Mouse (Mus musculus) erythroid progenitor cell, adult 5-6 weeks (primary cell): ENCODE results near the gene Dynll2. TPM values are rescaled to one million over a fixed set of nuclear protein-coding genes. Genes with fewer than 3 reads are reported as not detected.
A peak's percentile ranks its signal among the peaks of the same experiment; 100 is the strongest.
"Not testable (repeated sequence)": the region's sequence is repeated elsewhere in the genome, so short reads cannot be mapped to it uniquely, and the experiment has no call there.

ENCODE experiments used
- ATAC-seq: replicated peaks from 2 replicates; pipeline ENCODE4 v1.8.0; 2016; ENCODE audit warnings: moderate number of reproducible peaks, mild to moderate bottlenecking, moderate TSS enrichment, inconsistent platforms; ENCODE audit not compliant: poor library complexity, low FRiP score, severe bottlenecking
- total RNA-seq, 2 experiments: library from RNA; stranded (forward) in 1 of 2; stranded (reverse) in 1 of 2; fragments of 150-400 nt in 1 of 2; fragments of 186-747, 209-891 nt in 1 of 2; gene quantifications; 2 replicates each; pipeline versions ENCODE4 v1.2.3 to v1.2.4; 2015 to 2017; ENCODE audit warnings: low replicate concordance in 2 of 2

The Dynll2 gene
- total RNA-seq, 2 experiments from 2014 or later: 1.5 to 8.4 TPM

DNA sequence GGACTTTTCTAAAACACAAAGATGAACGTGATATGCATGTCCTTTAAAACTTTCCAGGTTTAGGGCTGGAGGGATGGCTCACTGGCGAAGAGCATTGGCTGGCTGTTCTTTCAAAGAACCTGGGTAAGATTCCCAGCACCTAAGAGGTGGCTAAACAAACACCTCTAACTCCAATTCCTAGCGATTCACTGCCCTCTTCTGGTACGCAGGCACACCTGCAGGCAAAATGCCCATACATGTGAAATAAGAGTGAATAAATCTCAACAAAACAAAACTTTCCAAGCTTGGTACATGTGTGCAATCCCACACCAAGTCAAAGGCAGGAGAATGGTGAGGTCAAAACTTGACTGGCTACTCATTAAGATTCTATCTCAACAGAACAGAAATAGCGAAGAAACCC is 12.4 kb upstream of the Dynll2 start:
- no peak for ATAC-seq

DNA sequence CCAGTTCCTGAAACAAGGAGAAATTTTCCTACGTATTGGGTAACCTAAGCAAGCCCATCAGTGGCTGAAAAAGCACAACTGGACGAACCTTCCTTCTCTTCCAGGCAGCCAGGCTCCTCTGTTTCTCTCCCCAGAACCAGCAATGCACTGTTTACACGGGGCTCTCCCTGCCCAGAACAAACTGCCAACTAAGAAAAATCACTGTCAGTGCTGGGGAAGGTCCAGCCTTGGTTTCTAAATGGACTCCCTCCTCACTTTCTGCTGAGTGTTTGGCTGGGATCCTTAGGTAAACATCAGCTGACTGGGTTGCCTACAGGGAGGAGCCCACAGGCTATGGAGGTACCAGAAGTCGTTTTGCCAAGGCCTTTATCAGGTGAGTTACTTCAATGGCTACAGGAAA is 4.5 kb upstream of the Dynll2 start:
- no peak for ATAC-seq

DNA sequence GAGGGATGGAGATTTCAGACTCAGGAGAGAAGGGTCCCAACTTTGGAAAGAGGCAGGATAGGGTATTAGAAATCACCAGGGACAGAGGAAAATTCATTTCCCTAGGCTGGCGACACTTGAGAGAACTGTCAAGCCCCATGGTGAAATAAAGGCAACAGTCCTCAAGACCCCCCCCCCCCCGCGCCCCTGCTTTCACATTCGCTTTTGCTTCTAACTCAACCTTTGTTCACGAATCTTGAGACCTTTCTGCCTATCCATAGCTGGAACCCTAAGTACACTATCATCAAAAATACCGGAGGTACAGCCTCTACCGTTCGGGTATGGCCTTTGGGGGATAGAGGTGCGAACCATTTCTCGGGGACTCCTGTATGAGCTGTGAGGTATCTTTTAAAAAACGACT is 528 bp upstream of the Dynll2 start:
- no peak for ATAC-seq

DNA sequence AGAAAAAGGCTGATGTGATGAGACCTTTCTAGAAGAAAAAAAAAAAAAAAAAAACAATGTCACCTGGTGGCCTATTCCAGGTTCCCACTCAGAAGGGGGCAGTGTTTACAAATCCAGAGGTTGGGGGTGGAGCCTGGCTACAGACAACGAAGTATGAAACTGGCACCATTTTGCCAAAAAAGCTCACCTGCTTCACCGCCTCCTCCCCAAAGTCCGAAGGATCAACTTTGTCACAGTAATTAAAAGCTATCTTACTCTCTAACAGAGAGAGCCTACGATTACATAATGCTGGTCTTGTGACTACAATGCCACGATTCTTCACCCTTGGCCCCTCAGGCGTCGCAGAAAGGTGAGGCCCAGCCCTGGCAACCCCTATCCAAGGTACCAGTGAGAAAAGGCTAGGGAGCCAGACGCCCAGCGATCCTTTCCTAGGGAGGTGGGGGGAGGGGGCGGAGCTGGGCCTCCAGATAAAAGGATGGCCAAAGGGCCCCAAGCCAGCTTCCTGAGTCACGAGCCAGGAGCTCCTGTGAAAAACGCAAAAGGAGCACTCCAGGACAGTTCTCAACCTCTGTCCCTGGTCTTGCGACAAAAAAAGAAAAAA is 1.1 kb downstream of the Dynll2 start:
- ATAC-seq: peak; percentile 67

DNA sequence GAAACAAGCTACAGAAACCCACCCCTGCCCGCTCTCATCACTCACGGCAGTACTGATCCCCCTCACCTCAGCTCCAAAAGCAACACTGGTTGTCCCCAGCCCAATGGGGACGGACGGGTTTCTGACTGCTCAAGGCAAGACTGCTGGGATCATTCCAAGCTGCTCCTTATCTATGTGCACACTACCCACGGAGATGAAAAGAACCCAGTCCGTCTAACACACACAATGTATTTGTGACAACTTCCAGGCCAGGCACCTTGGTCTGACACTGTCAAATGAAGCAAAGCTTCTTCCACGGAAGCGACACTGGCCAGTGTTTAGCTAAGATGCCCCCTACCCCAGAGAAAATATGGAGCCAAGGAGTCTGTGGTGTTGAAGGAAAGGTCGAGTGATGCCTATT is 1.7 kb downstream of the Dynll2 start:
- ATAC-seq: no peak

DNA sequence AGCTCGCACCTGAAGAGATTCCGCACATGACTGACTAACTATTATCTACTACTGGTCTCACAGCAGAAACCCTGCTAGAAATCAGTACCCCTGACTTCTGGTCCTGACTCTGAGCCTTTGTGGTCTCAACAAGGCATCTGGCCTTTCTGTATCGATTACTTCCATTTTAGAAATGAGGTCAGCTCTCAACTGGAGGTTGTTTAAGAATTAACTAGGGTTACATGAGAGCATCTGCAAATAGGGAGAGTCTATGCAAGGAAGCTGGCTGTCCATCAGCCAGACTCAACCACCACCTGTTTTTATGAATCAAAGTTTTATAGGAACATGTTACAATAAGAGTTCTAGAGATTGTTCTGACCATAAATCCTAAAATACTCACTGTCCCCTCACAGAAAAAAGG is 2.8 kb downstream of the Dynll2 start:
- no peak for ATAC-seq

DNA sequence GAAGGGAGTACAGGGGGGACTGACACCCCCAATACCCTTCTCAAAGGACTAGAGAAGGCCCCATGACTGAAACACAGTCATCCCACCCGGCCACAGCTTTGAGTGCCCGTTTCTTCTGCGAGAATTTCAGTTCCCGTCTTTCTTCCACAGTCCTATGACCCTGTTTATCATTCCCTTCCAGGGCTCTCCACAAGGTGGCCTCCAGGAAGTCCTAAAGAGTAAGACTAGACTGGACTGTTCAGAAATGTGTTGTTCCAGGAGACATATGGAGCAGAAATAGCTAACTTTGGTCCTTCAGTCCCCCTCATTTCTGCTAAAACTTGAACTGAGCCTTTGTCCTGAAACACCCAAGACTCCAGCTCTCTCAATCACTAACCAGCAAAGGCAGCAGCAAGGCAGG is 8.4 kb downstream of the Dynll2 start:
- ATAC-seq: no peak

DNA sequence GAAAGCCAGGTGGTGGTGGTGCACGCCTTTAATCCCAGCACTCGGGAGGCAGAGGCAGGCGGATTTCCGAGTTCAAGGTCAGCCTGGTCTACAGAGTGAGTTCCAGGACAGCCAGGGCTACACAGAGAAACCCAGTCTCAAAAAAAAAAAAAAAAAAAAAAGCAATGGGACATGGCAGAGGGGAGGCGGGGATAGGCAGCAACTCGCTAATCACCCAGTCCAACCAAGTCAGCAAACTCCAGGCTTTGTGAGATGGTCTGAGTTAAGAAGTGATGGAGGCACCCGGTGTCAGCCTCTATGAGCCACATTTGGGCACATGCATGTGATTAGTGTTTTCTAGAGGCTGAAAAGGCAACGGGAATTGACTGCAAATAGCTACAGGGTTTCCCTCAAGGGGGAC is 10.3 kb downstream of the Dynll2 start:
- not testable (repeated sequence) for ATAC-seq

DNA sequence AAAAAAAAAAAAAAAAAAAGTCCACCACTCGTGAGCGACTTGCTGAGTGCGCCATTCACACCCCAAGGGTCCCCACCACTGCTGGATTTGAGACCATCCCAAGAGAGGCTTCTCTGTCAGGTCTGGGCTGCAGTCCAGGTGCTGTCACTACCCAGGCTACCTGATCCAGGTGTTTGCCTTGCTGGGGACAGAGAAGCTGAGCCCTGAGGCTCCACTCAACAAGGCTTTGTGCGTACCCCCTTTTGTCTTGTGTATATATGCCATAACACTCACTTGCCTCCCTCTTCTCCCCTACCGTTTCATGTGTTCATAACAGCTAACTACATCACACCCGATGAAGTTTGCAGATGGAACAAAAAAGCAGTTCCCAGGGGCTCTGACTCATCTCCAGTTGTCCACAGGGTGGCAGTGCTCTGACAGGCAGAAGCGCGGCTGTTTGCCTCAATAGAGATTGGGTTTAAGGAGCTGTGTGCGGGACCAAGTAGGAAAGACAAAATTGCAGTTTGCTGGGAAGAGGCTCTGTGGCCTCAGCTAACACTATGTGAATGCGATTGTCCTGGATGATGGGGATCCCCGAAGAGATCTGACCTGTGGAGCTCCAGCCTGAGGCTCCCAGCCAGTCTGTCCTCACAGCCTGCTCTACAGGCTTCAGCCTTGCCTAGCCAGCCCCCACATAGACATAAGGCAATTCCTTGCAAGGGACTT is 12.7 kb downstream of the Dynll2 start:
- ATAC-seq: no peak

DNA sequence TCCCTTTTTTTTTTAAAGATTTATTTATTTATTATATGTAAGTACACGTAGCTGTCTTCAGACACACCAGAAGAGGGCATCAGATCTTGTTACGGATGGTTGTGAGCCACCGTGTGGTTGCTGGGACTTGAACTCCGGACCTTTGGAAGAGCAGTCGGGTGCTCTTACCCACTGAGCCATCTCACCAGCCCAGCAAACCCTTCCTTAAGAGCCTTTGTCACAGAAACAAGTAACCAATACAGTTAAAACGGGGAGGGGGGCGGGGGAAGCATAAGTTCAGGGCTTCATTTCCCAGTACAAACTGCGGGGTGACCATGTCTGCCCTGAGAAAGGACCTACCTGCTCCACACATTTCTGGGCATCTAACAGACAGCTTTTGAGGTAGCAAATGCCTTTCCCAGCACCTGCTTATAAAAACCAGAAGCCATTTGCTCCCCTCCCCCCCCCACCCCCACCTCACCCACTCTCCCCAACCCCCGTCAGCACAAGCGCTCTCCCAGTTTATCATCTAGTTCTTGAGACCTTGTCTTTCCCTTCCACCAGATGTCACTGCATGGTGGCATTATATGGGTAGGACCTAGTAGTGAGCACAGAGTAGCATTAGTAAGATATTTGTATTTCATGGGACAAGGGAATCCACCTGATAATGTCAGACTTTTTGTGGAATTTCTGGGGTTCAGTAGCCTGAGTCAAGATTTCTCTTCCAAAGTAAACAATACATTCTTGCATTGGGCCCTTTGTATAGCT is 13.6 kb downstream of the Dynll2 start:
- ATAC-seq: no peak

DNA sequence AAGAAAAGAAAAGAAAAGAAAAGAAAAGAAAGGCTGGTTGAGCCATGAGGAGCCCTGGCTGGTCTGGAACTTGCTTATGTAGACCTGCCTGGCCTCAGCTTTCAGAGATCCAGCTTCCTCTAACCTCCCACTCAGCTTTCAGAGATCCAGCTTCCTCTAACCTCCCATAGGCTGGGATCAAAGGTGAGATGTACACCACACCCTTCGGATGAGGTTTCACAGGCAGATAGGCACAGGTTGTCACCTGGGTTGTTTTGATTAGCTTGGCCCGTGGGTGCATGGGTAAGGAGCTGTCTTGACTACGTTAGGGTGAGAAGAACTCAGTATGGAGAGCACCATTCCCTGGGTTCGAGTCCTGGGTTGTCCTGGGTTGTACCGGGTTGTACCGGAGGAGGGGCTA is 14.5 kb downstream of the Dynll2 start:
- ATAC-seq: no peak

DNA sequence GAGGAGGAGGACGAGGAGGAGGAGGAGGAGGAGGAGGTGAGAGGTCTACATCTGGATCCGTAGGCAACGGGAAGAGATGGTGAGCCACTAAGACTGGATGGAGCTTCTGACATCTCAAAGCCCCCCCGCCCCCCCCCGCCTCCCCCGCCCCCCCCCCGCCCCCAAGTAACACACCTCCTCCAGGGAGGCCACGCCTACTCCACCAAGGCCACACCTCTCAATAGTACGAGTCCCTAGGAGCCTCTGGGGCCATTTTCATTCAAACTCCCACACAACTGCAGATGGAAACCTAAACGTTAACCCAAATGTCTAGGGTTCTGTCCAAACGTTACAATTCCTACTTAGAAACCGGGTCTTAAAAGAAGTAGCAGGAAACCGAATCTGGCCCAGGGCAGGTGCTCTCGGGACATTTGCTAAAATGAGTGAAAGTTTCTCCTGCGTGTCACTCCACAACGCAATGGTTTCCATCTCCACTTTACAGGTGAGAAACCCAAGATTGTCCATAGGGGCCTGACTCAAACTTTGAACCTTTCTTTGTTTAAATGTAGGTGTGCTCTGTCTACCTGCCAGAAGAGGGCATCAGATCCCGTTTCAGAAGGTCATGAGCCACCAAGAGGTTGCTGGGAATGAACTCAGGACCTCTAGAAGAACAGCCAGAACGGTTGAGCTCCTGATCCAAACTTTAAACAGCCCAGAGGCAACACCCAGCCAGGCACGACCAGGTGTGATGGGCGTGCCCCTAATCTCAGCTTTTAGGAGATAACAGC is 18.8 kb downstream of the Dynll2 start:
- no peak for ATAC-seq

DNA sequence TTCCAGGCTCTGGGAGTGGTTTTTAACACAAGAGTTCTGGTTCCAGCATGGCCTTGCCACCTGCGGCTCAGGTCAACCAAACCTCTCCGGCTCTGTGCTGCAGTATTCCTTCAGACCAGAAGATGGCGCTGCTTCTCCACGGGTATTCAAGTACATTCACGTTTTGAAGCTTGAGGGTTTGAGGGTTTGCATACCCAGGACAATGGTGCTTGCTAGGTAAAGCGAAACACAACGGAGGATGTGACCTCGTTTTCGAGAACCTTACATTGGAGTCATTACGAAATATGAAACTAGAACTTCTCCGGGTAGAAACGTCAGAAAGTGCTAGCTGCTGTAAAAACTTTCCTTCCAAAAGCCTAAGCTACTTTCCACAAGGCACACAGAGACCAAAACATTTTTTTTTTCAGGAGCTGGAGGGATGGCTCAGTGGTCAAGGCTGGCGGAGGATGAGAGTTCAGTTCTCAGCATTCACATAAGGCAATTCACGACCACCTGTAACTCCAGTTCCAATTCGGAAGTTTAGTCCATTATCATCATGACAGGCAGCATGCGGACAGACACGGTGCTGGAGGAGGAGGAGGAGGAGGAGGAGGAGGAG is 19.5 kb downstream of the Dynll2 start:
- peak; percentile 66; the same call in 1 of the 2 replicates for ATAC-seq

DNA sequence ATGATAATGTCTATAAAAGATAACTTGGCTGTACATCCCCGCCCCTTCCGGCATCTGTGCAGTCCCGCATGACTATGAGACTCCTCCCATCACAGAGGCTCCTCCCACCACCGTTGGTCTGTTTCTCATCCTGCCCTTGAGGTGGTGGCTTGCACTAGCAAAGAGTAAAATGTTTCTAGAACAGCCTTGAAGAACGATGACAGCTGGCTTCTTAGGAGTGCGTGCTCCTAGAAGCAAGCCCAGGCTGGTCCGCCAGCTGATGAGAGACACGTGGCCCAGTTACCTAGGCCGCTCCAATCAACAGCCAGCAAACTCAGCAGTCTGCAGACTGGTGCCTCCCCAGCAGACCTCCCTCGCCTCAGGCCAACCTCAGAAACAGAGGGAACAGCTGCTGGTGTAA is 21.1 kb downstream of the Dynll2 start:
- no peak for ATAC-seq

DNA sequence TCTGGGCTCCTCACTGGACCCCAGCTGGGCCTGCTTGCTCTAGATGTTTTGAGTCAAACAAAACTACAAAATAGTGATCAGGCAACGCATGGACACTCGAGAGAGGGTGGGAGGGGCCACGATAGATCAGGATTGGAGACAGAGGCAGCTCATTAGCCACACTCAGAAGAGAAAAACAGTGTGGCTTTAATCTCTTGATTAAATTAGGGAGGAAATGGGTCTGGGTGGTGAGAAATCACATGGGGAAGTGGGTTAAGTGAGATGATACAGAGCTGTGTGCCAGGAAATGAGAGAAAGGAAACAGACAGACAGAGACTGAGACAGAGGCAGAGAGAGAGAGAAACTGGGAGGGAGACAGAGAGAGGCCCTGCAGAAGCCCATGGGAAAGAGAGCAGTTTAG is 22.0 kb downstream of the Dynll2 start:
- ATAC-seq: no peak

DNA sequence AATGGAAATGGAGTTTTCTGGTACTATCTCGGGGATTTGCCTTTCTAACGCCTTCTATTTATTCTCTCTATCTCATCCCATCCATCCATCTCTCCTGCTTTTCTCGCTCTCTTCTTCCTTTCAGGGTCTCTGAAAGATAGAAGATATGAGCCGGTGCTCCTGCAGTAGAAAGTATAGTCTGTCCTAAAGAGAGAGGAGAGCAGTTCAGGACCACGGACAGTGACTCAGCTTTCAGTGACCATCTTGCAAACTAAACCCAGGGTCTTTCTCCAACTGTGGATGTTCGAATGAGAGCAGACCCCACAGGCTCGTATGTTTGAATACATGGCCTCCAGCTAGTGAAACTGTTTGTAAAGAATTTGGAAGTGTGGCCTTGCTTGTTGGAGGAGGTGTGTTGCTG is 30.3 kb downstream of the Dynll2 start:
- no peak for ATAC-seq

DNA sequence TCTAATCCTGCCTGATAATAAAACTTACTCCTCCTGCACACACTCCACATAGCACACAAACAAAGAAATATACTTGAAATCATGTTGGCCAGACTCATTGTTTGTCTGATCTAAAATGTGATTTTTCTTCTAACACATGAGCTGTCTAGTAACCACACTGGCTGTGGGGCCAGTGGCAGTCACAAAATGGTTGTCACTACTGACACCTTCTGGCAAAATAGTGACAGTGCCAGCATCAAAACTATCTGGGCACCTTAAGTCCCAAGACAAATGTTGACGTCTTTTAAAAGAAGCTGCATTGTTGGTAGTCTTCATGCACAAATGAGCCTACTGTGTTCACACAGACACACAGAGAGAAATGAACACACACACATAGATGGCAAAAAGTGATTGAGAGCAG is 32.2 kb downstream of the Dynll2 start:
- ATAC-seq: no peak

DNA sequence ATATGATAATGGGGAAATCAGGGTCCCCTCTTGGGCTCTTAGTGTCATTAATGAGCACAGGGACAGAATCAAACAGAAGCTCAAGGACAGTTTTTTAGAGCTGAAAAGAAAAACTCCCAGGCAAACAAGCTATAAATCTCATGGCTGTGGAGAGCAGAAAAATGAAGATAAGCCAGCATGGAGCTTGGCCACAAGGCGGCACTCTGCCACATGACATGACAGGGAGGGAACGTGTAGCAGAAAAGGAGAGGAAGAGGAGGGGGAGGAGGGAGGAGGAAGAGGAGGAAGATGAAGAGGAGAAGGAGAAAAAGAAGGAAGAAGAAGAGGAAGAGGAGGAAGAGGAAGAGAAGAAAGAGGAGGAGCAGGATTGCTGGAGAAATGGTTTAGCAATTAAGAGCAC is 37.3 kb downstream of the Dynll2 start:
- ATAC-seq: no peak

DNA sequence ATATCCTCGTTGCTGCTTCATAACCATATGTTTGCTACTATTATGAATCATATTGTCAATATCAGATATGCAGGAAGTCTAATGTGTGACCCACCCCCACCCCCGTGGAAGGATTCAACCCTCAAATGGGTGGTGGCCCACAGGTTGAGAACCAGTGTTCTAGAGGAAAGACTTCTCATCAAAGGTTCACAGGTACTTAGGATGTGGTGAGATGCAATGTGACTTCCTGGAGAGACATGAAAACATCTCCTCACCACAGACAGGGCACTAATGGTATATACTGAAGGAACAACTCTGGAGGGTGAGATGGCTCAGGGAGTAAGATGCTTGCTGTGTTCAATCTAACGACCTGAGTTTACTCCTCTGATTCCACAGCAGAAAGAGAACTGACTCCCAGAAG is 51.9 kb downstream of the Dynll2 start:
- no peak for ATAC-seq

DNA sequence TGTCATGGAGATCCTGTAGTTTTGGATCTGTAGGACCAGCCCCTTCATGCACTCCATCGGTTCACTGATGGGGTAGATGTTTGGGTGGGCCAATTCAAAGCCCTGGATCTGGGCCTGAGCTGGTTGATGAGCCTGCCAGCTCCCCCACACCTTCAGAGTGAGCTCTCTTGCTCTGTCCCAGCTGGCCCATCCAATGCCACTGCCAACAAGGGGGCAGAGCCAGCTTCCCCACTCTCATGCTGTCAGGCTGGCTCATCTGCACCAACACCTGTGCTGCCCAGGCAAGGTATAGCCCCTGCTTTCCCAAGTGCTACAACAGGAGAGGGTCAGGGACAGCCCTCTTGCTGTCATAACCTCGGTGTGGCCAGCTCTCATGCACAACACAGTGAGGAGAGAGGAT is 53.6 kb downstream of the Dynll2 start:
- no peak for ATAC-seq
